Mouse (Mus musculus): Measurements from ENCODE around the gene Umodl1. TPM values are rescaled to one million over a fixed set of nuclear protein-coding genes. Genes with fewer than 3 reads are reported as not detected.

Gene Umodl1
- polyA plus RNA-seq, 1 experiment from 2014 or later = 0.09 TPM

- TF ChIP-seq CTCF (IDR thresholded peaks at IDR 0.05; ENCODE audit: low read depth) = peak; percentile 18; the same call in 1 of the 2 replicates
- H3K27ac ChIP-seq = no peak overlapping the region
- no peak for DNase-seq (ENCODE audit: low spot score)
- no peaks in the 10 kb centered on the region for H3K9me3 ChIP-seq (replicated peaks; ENCODE audit: low read length)
- H3K4me1 ChIP-seq (replicated peaks; ENCODE audit: insufficient read depth, low read length) = no peaks in the 10 kb centered on the region
- no peak overlapping the region for H3K4me3 ChIP-seq (replicated peaks; ENCODE audit: low read depth, low read length)
- no peak overlapping the region for H3K9ac ChIP-seq (ENCODE audit: low read depth, low read length)
- H3K4me2 ChIP-seq (ENCODE audit: low read length) = no peak overlapping the region
- no peaks in the 10 kb centered on the region for H3K36me3 ChIP-seq (ENCODE audit: insufficient read depth, low read length)
- WGBS = 64% methylated on average over 4 of the region's 4 CpGs
- no peaks in the 10 kb centered on the region for H3K27me3 ChIP-seq (ENCODE audit: insufficient read depth, low read length)
- ATAC-seq (replicated peaks; ENCODE audit: low FRiP score, low read depth) = no peak
Observed at GRCm38 (mm10) chr17:30923566-30923965, 30.9 kb upstream of the Umodl1 start.

DNA sequence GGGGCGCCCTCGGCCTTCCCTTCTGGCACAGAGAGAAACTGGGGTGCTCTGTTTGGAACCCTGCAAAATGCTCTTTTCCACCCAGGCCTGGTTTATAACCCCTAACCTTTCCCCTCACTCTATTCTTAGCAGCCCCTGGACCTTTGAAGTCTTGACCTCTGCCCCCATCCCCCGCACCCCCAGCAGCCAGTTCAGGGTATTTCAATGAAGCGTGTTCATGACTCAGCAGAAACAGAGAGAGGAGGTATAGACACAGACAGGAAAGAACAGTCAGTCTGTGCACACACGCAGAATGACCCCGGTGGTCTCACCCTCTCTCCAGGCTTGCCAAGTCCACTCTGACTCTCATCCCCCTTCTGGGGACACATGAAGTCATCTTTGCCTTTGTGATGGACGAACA lies 23.6 kb upstream of the Umodl1 start:
- Histone ChIP-seq H3K4me3 (replicated peaks; ENCODE audit: low read depth, low read length) (no peak overlapping the region), H3K9me3 (replicated peaks; ENCODE audit: low read length) (no peaks in the 10 kb centered on the region), H3K36me3 (ENCODE audit: insufficient read depth, low read length) (no peaks in the 10 kb centered on the region), H3K9ac (ENCODE audit: low read depth, low read length) (no peak overlapping the region), H3K4me1 (replicated peaks; ENCODE audit: insufficient read depth, low read length) (no peaks in the 10 kb centered on the region), H3K27me3 (ENCODE audit: insufficient read depth, low read length) (no peaks in the 10 kb centered on the region), H3K4me2 (ENCODE audit: low read length) (no peak overlapping the region), H3K27ac (no peak overlapping the region)
- TF ChIP-seq CTCF (IDR thresholded peaks at IDR 0.05; ENCODE audit: low read depth) = no peak
- ATAC-seq (replicated peaks; ENCODE audit: low FRiP score, low read depth) (no peak), DNase-seq (ENCODE audit: low spot score) (no peak)
- WGBS = 73% methylated on average over 7 of the region's 7 CpGs

DNA sequence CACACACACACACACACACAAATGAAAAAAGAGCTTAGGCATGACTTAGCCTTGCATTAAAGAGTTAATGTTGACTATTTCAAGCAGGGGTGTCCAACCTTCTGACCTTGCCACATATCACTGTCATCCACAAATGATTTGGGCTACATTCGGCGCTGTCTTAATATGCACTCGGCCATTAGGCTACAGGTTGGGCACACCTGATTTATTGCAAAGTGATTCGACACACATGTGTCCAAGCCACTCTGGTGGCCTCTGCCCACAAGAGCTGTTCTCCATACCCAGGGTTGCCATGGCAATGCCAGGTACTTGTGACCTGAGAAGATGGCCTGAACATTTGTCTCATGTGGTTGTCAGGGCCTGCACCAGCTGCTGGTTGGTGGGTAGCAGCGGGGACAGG lies 21.6 kb upstream of the Umodl1 start:
- Histone ChIP-seq H3K4me2 (ENCODE audit: low read length) (no peak overlapping the region), H3K4me3 (replicated peaks; ENCODE audit: low read depth, low read length) (no peak overlapping the region), H3K9me3 (replicated peaks; ENCODE audit: low read length) (no peaks in the 10 kb centered on the region), H3K9ac (ENCODE audit: low read depth, low read length) (no peak overlapping the region), H3K36me3 (ENCODE audit: insufficient read depth, low read length) (no peaks in the 10 kb centered on the region), H3K27ac (no peak overlapping the region), H3K27me3 (ENCODE audit: insufficient read depth, low read length) (no peaks in the 10 kb centered on the region), H3K4me1 (replicated peaks; ENCODE audit: insufficient read depth, low read length) (no peaks in the 10 kb centered on the region)
- no peak for TF ChIP-seq CTCF (IDR thresholded peaks at IDR 0.05; ENCODE audit: low read depth)
- DNase-seq (ENCODE audit: low spot score) = no peak
- WGBS = 23% methylated on average over 5 of the region's 5 CpGs
- no peak for ATAC-seq (replicated peaks; ENCODE audit: low FRiP score, low read depth)

GRCm38 (mm10) chr17:30935301-30935700 lies 19.1 kb upstream of the Umodl1 start:
- H3K4me2 ChIP-seq (ENCODE audit: low read length) = no peak overlapping the region
- H3K27ac ChIP-seq = no peak overlapping the region
- H3K4me1 ChIP-seq (replicated peaks; ENCODE audit: insufficient read depth, low read length) = no peaks in the 10 kb centered on the region
- DNase-seq (ENCODE audit: low spot score) (no peak), ATAC-seq (replicated peaks; ENCODE audit: low FRiP score, low read depth) (no peak)
- no peak overlapping the region for H3K9ac ChIP-seq (ENCODE audit: low read depth, low read length)
- TF ChIP-seq CTCF (IDR thresholded peaks at IDR 0.05; ENCODE audit: low read depth) = no peak
- no peak overlapping the region for H3K4me3 ChIP-seq (replicated peaks; ENCODE audit: low read depth, low read length)
- no peaks in the 10 kb centered on the region for H3K36me3 ChIP-seq (ENCODE audit: insufficient read depth, low read length)
- no peaks in the 10 kb centered on the region for H3K9me3 ChIP-seq (replicated peaks; ENCODE audit: low read length)
- WGBS = 63% methylated on average over 5 of the region's 5 CpGs
- H3K27me3 ChIP-seq (ENCODE audit: insufficient read depth, low read length) = no peaks in the 10 kb centered on the region

DNA sequence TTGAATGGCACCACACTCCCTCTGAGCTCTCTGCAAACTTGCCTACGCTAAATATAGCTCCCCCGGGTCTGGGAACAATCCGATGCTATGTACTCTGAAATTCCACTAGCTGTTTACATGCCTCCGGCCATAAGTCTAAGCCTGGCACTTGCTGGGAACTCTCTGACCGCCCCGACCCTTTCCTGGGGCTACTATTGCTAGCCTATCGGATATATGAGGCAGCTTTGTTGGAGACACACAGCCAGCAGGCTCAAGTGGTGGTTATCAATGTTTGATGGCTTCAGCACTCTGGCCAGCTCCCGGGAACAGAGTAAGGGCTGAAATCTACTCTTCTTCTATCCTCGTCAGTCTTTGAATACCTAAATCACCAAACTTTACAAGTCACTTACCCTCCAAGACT lies 15.9 kb upstream of the Umodl1 start:
- no peaks in the 10 kb centered on the region for H3K9me3 ChIP-seq (replicated peaks; ENCODE audit: low read length)
- H3K27ac ChIP-seq = no peak overlapping the region
- no peaks in the 10 kb centered on the region for H3K4me1 ChIP-seq (replicated peaks; ENCODE audit: insufficient read depth, low read length)
- no peak overlapping the region for H3K4me3 ChIP-seq (replicated peaks; ENCODE audit: low read depth, low read length)
- H3K36me3 ChIP-seq (ENCODE audit: insufficient read depth, low read length) = no peaks in the 10 kb centered on the region
- no peak overlapping the region for H3K9ac ChIP-seq (ENCODE audit: low read depth, low read length)
- 41% methylated on average over 9 of the region's 9 CpGs for WGBS
- DNase-seq (ENCODE audit: low spot score) (peak; percentile 70), ATAC-seq (replicated peaks; ENCODE audit: low FRiP score, low read depth) (no peak)
- no peak for TF ChIP-seq CTCF (IDR thresholded peaks at IDR 0.05; ENCODE audit: low read depth)
- H3K27me3 ChIP-seq (ENCODE audit: insufficient read depth, low read length) = no peaks in the 10 kb centered on the region
- no peak overlapping the region for H3K4me2 ChIP-seq (ENCODE audit: low read length)

- no peak for TF ChIP-seq CTCF (IDR thresholded peaks at IDR 0.05; ENCODE audit: low read depth)
- Histone ChIP-seq H3K4me1 (replicated peaks; ENCODE audit: insufficient read depth, low read length) (no peaks in the 10 kb centered on the region), H3K27me3 (ENCODE audit: insufficient read depth, low read length) (no peaks in the 10 kb centered on the region), H3K36me3 (ENCODE audit: insufficient read depth, low read length) (no peaks in the 10 kb centered on the region), H3K4me2 (ENCODE audit: low read length) (no peak overlapping the region), H3K27ac (no peak overlapping the region), H3K4me3 (replicated peaks; ENCODE audit: low read depth, low read length) (no peak overlapping the region), H3K9ac (ENCODE audit: low read depth, low read length) (no peak overlapping the region), H3K9me3 (replicated peaks; ENCODE audit: low read length) (no peaks in the 10 kb centered on the region)
- ATAC-seq (replicated peaks; ENCODE audit: low FRiP score, low read depth) (no peak), DNase-seq (ENCODE audit: low spot score) (no peak)
- WGBS = 70% methylated on average over 1 of the region's 1 CpGs
Observed at GRCm38 (mm10) chr17:30948382-30948781, 6.1 kb upstream of the Umodl1 start.

DNA sequence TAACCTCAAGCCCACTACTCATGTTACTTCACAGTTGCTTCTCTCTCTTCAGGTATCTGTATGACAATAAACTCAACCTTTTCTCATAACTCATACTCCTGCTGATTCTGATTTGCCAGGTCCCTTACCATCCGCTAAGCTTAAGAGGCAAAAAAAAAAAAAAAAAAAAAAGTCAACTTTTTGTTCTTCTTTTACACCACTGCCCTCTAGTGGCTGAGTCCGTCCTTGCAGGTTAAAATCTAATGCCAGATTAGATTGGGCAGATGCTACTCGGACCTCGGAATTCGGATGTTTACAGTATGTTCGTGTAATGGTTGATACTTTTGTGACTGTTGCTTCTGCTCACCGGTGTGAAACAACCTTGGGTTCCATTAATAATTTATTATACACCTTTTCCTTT lies 3.7 kb upstream of the Umodl1 start:
- H3K36me3 ChIP-seq (ENCODE audit: insufficient read depth, low read length) = no peaks in the 10 kb centered on the region
- ATAC-seq (replicated peaks; ENCODE audit: low FRiP score, low read depth) (no peak), DNase-seq (ENCODE audit: low spot score) (peak; percentile 75)
- H3K9ac ChIP-seq (ENCODE audit: low read depth, low read length) = no peak overlapping the region
- WGBS = 2% methylated on average over 7 of the region's 7 CpGs
- peak; percentile 92 for TF ChIP-seq CTCF (IDR thresholded peaks at IDR 0.05; ENCODE audit: low read depth)
- H3K27me3 ChIP-seq (ENCODE audit: insufficient read depth, low read length) = no peaks in the 10 kb centered on the region
- H3K9me3 ChIP-seq (replicated peaks; ENCODE audit: low read length) = no peaks in the 10 kb centered on the region
- no peak overlapping the region for H3K4me2 ChIP-seq (ENCODE audit: low read length)
- H3K4me1 ChIP-seq (replicated peaks; ENCODE audit: insufficient read depth, low read length) = no peaks in the 10 kb centered on the region
- no peak overlapping the region for H3K27ac ChIP-seq
- H3K4me3 ChIP-seq (replicated peaks; ENCODE audit: low read depth, low read length) = no peak overlapping the region

All from kidney, postnatal 0 days (tissue).